Mouse (Mus musculus): ENCODE measurements at regions not wholly inside any gene's neighbourhood (a gene's known extent, or its start where the extent isn't known, plus 50 kb on each side); places are given as distances from the start of the nearest gene placed in this dataset.

- DNase-seq, result no peak
Measured at GRCm38 (mm10) chr8:75353786-75354185, 52.6 kb downstream of the Gm10358 start.

GRCm38 (mm10) chr8:75350141-75350540 is 56.2 kb downstream of the Gm10358 start:
- no peak for DNase-seq

DNA sequence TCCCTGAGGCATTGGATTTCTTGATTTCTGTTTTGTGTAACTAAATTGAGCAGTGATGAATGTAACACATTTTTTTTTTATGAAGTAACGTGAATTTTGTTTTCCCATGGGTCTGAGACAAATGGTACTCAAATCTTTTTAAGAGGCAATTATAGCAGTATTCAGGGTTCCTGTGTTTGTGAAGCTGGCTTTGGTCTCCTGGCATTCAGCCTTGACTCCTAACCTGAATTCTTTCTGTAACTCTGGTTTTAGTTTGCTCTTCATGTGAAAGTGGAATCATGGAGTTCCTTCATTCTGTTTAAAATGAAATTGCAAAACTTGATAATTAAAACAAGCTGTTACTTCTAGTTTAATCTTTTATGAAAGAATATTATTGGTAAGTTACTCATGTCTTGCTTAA is 58.3 kb downstream of the Gm10358 start:
- no peak for DNase-seq

GRCm38 (mm10) chr8:75320614-75321013 is 85.8 kb downstream of the Gm10358 start:
- DNase-seq, result no peak

- DNase-seq, result no peak
Measured at GRCm38 (mm10) chr8:75318526-75318925, 87.9 kb downstream of the Gm10358 start.

GRCm38 (mm10) chr8:75315886-75316285 is 90.5 kb downstream of the Gm10358 start:
- DNase-seq, result peak; percentile 6

DNA sequence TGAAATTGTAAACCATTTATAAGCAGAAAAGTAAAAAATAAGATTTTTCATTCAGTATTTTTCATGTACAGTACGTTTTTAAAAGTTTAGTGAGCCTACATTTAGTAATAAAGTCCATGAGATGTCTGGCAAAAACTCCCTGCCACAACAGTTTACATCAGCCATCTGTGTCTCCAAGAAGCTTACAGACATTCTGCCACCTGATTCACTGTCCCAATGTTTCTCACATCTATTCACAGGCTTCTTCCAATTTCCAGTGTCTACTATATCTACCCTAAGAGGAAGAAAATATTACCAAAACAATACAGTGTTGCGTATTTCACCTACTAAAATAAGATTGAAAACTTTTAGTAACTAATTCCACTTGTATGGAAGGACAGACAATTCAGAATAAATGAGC is 95.7 kb downstream of the Rasd2 start:
- DNase-seq, result no peak

DNA sequence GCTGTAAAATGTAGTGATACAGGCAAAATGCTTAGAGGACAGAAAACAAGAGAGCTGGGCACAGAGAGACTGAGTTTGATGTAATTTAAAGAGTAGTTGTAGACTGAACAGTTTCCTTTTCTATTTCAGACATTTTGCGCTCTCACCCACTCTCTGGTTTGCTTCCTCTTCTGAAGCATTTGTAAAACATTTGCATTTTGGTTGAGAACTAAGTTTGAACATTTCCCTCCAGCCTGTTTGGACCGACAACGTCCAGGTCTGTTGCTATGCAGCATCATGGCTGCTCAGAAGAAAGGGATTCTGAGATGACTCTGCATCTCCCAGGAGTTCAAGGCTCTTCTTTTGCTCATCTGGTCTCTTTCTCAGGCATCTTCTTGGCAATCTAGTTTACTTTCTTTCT is 78.2 kb downstream of the Rasd2 start:
- no peak for DNase-seq

DNA sequence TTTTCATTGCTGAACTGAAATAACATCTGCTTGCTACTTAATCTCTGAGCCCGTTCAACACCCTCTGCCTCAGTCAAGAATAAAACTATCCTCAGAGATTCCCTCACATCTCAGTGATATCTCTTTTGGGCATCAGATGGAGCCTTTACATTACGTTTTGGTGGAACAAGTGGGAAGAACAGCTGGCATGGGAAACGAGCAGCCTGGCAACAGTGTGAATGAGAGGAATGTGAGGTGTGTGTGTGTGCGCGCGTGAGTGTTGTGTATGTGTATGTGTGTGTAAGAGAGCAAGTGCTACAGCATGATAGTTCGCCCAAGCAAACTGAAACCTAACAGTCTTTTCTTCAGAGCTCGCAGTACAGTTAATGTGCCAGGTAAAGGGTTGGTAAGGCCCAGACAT is 76.2 kb downstream of the Rasd2 start:
- no peak for DNase-seq
